Mouse (Mus musculus): ENCODE data around the gene Tirap.

Gene Tirap

GRCm38 (mm10) chr9:35199772-35200471, at the start of gene Tirap, which contains the start of gene Srpr:
TSS of gene Tirap (minus strand) at chr9:35200291.
TSS of gene Srpr (plus strand) at chr9:35200175.
- DNase-seq: peak; percentile 95

DNA sequence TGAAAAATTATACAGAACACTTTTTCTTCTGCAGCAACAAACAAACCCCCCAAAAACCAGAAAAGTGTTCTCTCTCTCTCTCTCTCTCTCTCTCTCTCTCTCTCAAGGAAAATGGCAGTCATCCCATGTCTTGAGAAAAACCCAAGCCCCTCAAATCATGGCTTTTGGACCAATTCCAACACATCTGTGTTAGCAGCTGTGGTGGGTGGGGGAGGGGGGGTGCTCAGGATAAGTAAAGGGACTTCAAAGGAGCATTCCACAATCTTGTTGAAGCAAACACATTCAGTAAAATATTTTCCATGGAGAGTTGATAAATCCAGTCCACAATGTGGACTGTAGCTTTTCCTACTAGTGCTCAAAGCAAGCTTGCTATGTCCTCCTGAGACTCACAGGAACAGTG, 49.4 kb upstream of the Tirap start:
- no peak for DNase-seq

- DNase-seq: no peak
These were observed 47.3 kb upstream of the Tirap start for GRCm38 (mm10) chr9:35247405-35247804.

DNA sequence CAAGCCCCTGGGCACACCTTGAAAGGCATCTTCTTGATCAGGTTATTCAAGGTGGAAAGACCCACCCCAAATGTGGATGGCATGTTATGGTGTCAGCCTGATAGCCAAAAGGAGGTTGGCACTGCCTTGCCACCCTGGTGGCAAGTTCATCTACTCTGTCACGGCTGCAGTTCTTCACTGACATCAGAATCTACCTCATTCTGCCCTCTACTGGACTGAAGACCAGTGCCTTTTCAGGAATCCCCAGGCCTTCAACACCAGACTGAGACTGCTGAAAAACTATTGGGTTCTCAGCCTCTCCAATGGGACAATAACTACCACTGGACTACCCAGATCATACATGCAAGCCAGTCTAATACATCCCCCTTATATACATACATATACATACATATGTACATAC, 39.6 kb upstream of the Tirap start:
- DNase-seq: no peak

DNA sequence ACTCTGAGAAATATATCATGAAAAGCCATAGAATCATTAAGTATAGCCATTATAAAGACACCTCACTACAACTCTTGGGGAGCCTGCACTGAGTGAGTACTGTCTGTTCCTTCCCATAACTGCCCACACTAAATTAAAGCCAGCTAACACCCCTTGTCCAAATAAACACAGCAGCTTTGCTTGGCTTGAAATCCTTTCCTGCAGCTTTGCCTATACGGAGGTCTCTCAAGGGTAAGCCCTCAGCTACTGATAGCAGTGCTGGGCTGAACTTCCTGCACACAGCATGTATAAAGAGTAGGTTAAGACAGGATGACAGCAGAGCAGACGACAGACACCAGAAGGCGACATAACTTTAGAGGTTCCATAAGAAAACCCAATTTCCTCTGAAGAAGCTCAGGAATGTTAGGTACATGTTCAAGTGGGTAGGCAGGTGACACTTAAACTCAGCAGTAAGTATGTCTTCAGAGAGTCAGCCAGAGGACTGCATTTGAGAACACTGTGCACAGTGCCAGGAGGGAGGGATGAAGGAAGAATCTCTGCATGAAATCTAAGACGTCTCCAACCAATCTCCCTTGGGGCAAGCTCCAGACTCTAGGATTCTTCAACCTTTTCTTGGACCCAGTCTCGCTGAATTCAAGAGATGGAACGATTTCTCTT, 39.0 kb upstream of the Tirap start:
- no peak for DNase-seq

DNA sequence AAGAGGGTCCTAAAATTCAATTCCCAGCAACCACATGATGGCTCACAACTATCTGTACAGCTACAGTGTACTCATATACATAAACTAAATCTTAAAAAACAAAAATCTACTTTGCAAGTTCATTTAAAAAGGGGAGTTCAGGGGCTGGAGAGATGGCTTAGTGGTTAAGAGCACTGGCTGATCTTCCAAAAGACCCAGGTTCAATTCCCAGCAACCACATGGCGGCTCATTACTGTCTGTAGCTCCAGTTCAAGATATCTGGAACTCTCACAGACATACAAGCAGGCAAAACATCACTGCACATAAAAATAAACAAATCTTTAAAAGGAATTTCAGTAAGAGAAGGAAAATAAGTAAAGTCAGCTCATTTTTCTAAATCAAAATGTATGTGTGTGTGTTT, 38.3 kb upstream of the Tirap start:
- no peak for DNase-seq

DNA sequence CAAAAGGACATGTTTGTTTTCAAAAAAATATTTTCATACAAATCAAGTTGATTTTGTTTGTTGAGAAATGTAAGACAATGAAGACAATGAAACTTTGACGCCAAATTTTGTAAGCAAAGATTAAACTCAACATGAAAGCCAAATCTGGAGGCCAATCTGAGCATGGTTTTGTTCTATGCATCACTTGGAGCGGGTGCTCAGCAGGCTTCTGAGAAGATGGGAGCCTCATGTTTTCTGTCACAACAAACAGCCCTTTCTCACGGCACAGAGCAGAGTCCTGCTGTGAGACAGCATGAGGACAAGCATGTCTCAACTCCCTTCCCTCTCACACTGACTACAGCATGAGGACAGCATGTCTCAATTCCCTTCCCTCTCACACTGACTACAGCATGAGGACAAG, 35.9 kb upstream of the Tirap start:
- DNase-seq: no peak

DNA sequence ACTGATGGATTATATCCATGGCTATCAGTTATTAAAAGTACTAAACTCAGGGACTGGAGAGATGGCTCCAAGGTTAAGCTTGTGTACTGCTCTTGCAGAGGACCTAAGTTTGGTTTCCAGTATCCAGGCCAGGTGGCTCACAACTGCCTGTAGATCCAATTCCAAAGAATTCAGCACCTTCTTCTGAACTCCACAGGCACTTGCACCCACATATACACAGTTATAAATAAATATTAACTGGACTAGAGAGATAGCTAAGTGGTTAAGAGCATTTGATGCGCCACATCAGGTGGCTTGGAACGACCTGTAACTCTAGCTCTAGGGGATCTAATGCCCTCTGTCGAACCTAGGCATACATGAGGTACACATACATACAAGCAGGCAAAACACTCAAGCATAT, 28.6 kb upstream of the Tirap start:
- DNase-seq: no peak

- DNase-seq: no peak
These were observed 23.4 kb upstream of the Tirap start for GRCm38 (mm10) chr9:35223466-35223865.

GRCm38 (mm10) chr9:35217963-35218362, 17.9 kb upstream of the Tirap start:
- DNase-seq: no peak

- DNase-seq: no peak
These were observed 11.8 kb upstream of the Tirap start for GRCm38 (mm10) chr9:35211573-35212511.

DNA sequence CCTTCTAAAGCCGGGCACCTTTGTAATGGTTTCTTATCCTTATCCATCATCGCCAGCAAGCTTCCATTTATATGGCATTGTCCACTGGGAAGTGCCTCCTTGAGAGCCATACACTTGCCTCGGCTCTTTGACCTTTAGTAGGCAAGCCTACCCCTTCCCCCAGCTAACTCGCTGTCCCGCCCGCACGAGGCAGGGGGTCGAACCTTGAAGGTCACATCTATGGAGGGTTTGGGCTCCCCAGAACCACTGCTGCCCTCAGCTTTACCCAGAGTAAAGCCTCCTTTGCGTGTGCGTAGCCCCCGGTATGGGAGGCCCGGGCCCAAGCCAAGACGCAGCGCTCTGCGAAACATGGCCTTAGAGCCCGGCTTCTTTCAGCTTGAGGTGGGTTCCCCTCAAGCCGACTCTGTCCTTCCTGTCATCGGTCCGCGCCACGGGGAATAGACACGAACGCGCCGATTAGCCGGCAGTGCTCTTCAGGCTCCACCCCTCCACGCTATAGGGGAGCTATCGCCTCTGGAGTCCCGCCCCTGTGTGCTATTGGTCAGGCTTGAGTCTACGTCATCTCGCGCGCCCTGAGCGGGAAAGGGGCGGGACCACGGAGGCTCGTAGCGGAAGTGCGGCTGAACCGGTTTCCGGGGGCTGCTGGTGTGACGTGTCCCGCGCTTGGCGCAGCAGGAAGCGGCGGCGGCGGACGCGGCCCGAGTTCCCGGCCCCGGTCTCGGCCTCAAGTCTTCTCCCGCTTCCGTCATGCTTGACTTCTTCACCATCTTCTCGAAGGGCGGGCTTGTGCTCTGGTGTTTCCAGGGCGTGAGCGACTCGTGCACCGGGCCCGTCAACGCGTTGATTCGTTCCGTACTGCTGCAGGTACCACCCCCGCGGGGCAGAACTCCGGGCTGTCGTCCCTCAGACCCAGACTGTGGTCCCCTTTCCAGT, 10.7 kb upstream of the Tirap start, which contains the start of gene Foxred1:
TSS of gene Foxred1 (minus strand) at position 514 of the 933 bp plus-strand sequence.
- peak; percentile 99 for DNase-seq

DNA sequence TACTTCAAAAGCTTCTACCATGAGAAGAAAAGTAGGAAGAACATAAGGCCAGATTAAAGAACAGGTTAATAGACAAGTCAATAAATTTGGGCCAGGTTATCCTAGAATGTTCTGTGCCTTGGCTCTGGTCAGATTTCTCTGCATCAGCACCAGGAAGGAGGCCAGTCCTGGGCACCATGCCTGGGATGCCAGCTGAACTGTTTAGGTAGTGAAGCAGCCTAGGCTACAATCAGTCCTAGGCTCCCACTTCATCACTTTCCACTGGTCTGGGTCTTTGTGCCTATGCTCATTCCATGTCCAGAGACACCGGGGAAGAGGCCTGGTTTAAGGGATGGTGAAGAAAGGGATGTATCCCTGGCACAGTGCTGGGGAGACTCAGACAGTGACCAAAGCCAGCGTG, 4.3 kb upstream of the Tirap start:
- DNase-seq: no peak

- DNase-seq: no peak
These were observed 3.4 kb upstream of the Tirap start for GRCm38 (mm10) chr9:35203536-35203935.

GRCm38 (mm10) chr9:35200529-35201060, 504 bp upstream of the Tirap start:
- no peak for DNase-seq

DNA sequence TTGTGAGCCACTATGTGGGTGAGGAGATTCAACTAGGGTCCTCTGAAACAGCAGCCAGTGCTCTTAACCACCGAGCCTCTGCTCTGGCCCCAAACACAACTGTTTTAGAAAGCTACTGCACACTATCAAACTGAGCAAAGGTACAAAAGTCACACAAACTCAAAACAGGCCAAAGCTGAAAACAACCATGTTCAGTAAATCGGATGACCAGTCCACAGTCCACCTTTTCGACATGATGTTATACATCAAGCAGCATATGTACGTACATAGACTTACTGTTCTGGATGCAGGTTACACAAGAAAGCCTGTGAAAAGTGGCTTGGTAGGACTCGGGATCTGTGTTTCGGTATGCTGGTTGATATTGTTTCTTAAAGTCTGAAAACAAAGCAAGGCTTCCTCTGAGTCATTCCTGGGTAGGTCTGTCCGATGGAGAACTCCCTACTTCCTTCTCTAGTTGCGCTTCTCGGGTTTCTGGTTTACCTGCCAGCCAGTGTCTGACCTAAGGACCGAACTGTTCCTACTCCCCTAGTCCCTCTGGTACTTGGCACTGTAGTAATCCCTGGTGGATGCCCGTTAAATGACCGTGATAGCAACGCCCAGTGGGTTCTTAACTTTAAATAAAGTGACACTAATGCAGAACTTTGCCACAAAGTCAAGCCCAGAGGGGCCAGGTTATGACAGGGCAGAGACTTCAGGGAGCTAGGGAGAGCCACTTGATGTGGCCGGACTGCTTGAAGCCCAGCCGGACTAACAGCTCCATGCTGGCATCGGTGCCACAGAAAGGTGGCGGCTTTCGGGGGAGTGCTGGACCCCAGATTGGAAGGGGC, 933 bp downstream of the Tirap start:
- no peak for DNase-seq

- DNase-seq: no peak
These were observed 1.7 kb downstream of the Tirap start for GRCm38 (mm10) chr9:35198351-35198750.

DNA sequence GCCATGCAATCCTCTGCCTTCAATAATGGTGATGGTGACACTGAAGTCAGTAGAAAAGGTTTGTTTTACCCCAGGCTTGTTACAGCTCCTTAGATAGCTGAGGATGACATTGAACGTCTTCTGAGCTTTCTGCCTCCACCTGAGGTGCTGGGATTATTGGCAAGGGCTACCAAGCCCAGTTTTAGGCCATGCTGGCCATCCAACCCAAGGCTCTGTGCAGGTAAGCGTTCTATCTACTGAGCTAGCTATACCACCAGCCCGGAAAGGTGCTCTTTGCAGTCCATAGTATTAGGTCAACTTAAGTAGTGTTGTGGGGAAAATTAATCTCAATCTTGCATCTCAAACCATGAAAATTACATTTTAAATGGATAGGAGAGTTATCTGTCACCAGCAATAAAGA, 2.5 kb downstream of the Tirap start:
- no peak for DNase-seq

DNA sequence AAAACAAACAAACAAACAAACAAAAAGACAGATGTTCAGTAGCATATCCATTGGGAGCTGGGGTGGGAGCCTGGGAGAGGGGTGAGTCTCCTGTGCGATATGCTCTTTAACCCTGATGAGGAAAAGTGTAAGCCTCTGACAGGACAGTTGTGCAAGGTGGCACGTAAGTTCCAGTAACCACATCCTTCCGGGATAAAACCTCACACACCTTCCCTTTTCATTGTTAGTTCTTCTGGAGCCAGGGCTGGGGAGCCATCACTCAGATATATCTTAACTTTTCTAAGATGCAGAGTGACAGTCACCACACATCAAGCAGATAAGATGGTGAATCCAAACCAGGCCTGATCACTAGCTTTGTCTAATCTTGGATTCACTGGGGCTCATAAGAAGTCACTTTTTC, 6.0 kb downstream of the Tirap start:
- DNase-seq: no peak

DNA sequence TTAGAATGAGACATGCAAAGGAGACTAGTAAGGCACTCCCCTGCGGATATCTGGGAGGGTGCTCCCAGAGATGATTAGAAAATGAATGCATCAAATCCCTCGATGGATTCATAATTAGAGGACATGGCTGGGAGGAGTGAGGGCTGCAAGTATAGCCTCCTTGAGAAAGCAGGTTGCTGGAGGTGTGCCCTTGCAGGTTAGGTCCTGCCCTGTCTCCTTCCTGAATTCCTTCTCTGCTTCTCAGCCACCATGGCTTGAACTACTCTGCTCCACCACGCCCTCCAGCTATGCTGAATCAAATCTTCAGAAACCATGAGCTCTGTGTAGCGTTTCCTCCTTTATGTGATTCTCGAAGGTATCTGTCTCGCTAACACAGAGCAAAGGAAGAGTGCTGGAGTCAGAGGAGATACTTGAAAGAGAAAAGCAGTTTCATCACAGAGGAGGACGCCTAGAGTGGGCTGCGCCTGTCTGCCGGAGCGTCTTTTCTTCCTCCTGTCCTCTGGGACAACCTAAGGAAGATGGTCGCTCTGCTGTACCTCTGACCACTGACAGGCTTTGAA, 7.0 kb downstream of the Tirap start:
- no peak for DNase-seq

DNA sequence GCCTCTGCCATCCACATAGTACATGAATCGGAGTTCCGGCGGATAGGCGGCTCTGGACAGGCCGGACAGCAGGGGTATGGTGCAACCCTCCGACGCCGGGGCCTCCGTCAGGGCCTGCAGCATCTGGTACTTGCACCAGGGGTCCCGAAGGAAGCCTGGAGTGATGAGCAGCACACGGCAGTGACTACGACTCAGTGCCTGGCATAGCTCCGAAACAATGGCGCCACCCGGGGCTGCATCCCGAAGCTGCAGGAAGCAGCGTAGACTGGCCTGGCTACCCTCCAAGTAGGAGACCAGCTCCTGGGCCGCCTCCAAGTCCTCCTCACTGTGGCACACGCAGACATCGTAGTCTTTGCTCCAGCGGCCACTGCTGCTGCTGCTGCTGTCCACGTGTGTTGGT, 11.4 kb downstream of the Tirap start:
- DNase-seq: peak; percentile 62
